Mouse (Mus musculus) G1E (cell line): Measurements from ENCODE around the gene Cct3.

Experiments
- CTCF ChIP-seq: IDR thresholded peaks from 2 replicates; pipeline ENCODE4 v1.5.1; 2012; ENCODE audit warnings: low read depth, low read length, inconsistent platforms, mixed read lengths
- POLR2AphosphoS5 ChIP-seq: IDR thresholded peaks from 2 replicates; pipeline ENCODE4 v1.6.1; 2012; ENCODE audit warnings: low read depth, low read length, inconsistent platforms; ENCODE audit not compliant: insufficient replicate concordance
- TAL1 ChIP-seq: conservative IDR thresholded peaks from 2 replicates; pipeline ENCODE4 v1.6.1; 2012; ENCODE audit warnings: low read depth, low read length, inconsistent platforms, mixed read lengths

- TF ChIP-seq POLR2AphosphoS5 (no peak), CTCF (no peak), TAL1 (peak; percentile 45)
Observed at GRCm38 (mm10) chr3:88299172-88299571, 2.3 kb downstream of the Cct3 start.
